Mouse (Mus musculus) MEL (cell line): ENCODE data around the gene Secisbp2l. TPM values are rescaled to one million over a fixed set of nuclear protein-coding genes. Genes with fewer than 3 reads are reported as not detected.

Source experiments
- DNase-seq: peaks from one replicate; pipeline ENCODE4 v3.0.0; 2011; ENCODE audit warnings: low read depth, low spot score
- H3K27ac ChIP-seq: 2 replicates; pipeline ENCODE4 v1.5.1; 2012; ENCODE audit warnings: low read depth, mild to moderate bottlenecking, control low read depth, low read length, moderate library complexity; ENCODE audit not compliant: control insufficient read depth
- H3K27me3 ChIP-seq, 2 experiments: fragments of 150-350 bp in 1 of 2; sonication (generic) in 1 of 2; 2 replicates each; pipeline ENCODE4 v1.6.1; 2012; ENCODE audit warnings: low read length in 2 of 2, mild to moderate bottlenecking in 2 of 2, improper control_type of control experiment in 1 of 2, moderate library complexity in 1 of 2; ENCODE audit not compliant: insufficient read depth in 2 of 2, control insufficient read depth in 1 of 2
- H3K36me3 ChIP-seq, 2 experiments: 2 replicates each; pipeline ENCODE4 v1.6.1; 2012 to 2014; ENCODE audit warnings: low read length in 2 of 2, improper control_type of control experiment in 1 of 2, inconsistent platforms in 1 of 2, mild to moderate bottlenecking in 1 of 2; ENCODE audit not compliant: insufficient read depth in 2 of 2, control insufficient read depth in 1 of 2
- H3K4me1 ChIP-seq, 2 experiments: fragments of 150-350 bp in 1 of 2; sonication (generic) in 1 of 2; 2 replicates each; pipeline ENCODE4 v1.6.1; 2012; ENCODE audit warnings: low read length in 2 of 2, improper control_type of control experiment in 1 of 2, mild to moderate bottlenecking in 1 of 2; ENCODE audit not compliant: insufficient read depth in 2 of 2, control insufficient read depth in 1 of 2
- H3K4me3 ChIP-seq, 2 experiments: fragments of 150-350 bp in 1 of 2; sonication (generic) in 1 of 2; 2 replicates each; pipeline ENCODE4 v1.5.1; 2012; ENCODE audit warnings: low read depth in 2 of 2, low read length in 2 of 2, mild to moderate bottlenecking in 2 of 2, moderate library complexity in 2 of 2, control low read depth in 1 of 2, improper control_type of control experiment in 1 of 2; ENCODE audit not compliant: control insufficient read depth in 1 of 2, insufficient read depth in 1 of 2
- H3K79me2 ChIP-seq: 2 replicates; pipeline ENCODE4 v1.6.1; 2012; ENCODE audit warnings: mild to moderate bottlenecking, low read length, moderate library complexity; ENCODE audit not compliant: control insufficient read depth, poor library complexity, insufficient read depth
- H3K9ac ChIP-seq: 2 replicates; pipeline ENCODE4 v1.6.1; 2012; ENCODE audit warnings: low read depth, mild to moderate bottlenecking, control low read depth, low read length, moderate library complexity; ENCODE audit not compliant: control insufficient read depth, poor library complexity, severe bottlenecking
- H3K9me3 ChIP-seq: fragments of 150-350 bp; sonication (generic); replicated peaks from 2 replicates; pipeline ENCODE4 v1.6.1; 2012; ENCODE audit warnings: mild to moderate bottlenecking, low read length, improper control_type of control experiment, moderate library complexity; ENCODE audit not compliant: insufficient read depth
- BHLHE40 ChIP-seq: IDR thresholded peaks from 2 replicates; pipeline ENCODE4 v1.6.1; 2012; ENCODE audit warnings: low read depth, mild to moderate bottlenecking, inconsistent platforms, low read length, improper control_type of control experiment, borderline replicate concordance
- CHD1 ChIP-seq: IDR thresholded peaks from 2 replicates; pipeline ENCODE4 v1.6.1; 2012; ENCODE audit warnings: low read depth, mild to moderate bottlenecking, inconsistent platforms, low read length, improper control_type of control experiment
- CHD2 ChIP-seq: IDR thresholded peaks from 2 replicates; pipeline ENCODE4 v1.6.1; 2011; ENCODE audit warnings: low read length, improper control_type of control experiment
- CTCF ChIP-seq, 3 experiments: IDR thresholded peaks in 2 of 3; conservative IDR thresholded peaks in 1 of 3; 2 replicates each; pipeline ENCODE4 v1.5.1; 2011 to 2012; ENCODE audit warnings: low read length in 3 of 3, low read depth in 2 of 3, mild to moderate bottlenecking in 2 of 3, improper control_type of control experiment in 1 of 3, inconsistent platforms in 1 of 3, mixed read lengths in 1 of 3, moderate library complexity in 1 of 3; ENCODE audit not compliant: control insufficient read depth in 1 of 3, insufficient read depth in 1 of 3, poor library complexity in 1 of 3, severe bottlenecking in 1 of 3
- E2F4 ChIP-seq: IDR thresholded peaks from 2 replicates; pipeline ENCODE4 v1.6.1; 2011; ENCODE audit warnings: low read depth, low read length, improper control_type of control experiment, borderline replicate concordance
- ELF1 ChIP-seq: IDR thresholded peaks from 2 replicates; pipeline ENCODE4 v1.6.1; 2014; ENCODE audit warnings: low read depth, mild to moderate bottlenecking, inconsistent platforms, low read length, improper control_type of control experiment, moderate library complexity
- ETS1 ChIP-seq: IDR thresholded peaks from 2 replicates; pipeline ENCODE4 v1.6.1; 2012; ENCODE audit warnings: low read depth, mild to moderate bottlenecking, inconsistent platforms, low read length, improper control_type of control experiment, moderate library complexity
- HCFC1 ChIP-seq: IDR thresholded peaks from 2 replicates; pipeline ENCODE4 v1.6.1; 2012; ENCODE audit warnings: low read depth, mild to moderate bottlenecking, inconsistent platforms, low read length, improper control_type of control experiment, moderate library complexity
- JUND ChIP-seq: IDR thresholded peaks from 2 replicates; pipeline ENCODE4 v1.6.1; 2011; ENCODE audit warnings: low read depth, mild to moderate bottlenecking, improper control_type of control experiment, low read length
- MAFK ChIP-seq: IDR thresholded peaks from 2 replicates; pipeline ENCODE4 v1.6.1; 2011; ENCODE audit warnings: low read depth, mild to moderate bottlenecking, low read length, improper control_type of control experiment, borderline replicate concordance
- MAX ChIP-seq: IDR thresholded peaks from 2 replicates; pipeline ENCODE4 v1.6.1; 2011; ENCODE audit warnings: low read length, improper control_type of control experiment
- MYC ChIP-seq: IDR thresholded peaks from 2 replicates; pipeline ENCODE4 v1.6.1; 2011; ENCODE audit warnings: low read depth, mild to moderate bottlenecking, low read length, improper control_type of control experiment, moderate library complexity
- NELFE ChIP-seq: IDR thresholded peaks from 2 replicates; pipeline ENCODE4 v1.6.1; 2011; ENCODE audit warnings: low read depth, low read length, improper control_type of control experiment
- NRF1 ChIP-seq: IDR thresholded peaks from 2 replicates; pipeline ENCODE4 v1.6.1; 2014; ENCODE audit warnings: low read depth, mild to moderate bottlenecking, inconsistent platforms, low read length, improper control_type of control experiment, moderate library complexity; ENCODE audit not compliant: poor library complexity, insufficient read depth, severe bottlenecking
- POLR2A ChIP-seq, 2 experiments: IDR thresholded peaks; 2 replicates each; pipeline ENCODE4 v1.6.1; 2011 to 2012; ENCODE audit warnings: low read length in 2 of 2, mild to moderate bottlenecking in 2 of 2, control low read depth in 1 of 2, improper control_type of control experiment in 1 of 2, low read depth in 1 of 2, moderate library complexity in 1 of 2; ENCODE audit not compliant: control insufficient read depth in 1 of 2, insufficient read depth in 1 of 2, poor library complexity in 1 of 2
- POLR2AphosphoS5 ChIP-seq: IDR thresholded peaks from 2 replicates; pipeline ENCODE4 v1.6.1; 2012; ENCODE audit warnings: low read depth, borderline replicate concordance, mild to moderate bottlenecking, inconsistent platforms, low read length, moderate library complexity, mixed read lengths
- RAD21 ChIP-seq: IDR thresholded peaks from 2 replicates; pipeline ENCODE4 v1.6.1; 2011; ENCODE audit warnings: mild to moderate bottlenecking, low read depth, low read length, improper control_type of control experiment
- SIN3A ChIP-seq: IDR thresholded peaks from 2 replicates; pipeline ENCODE4 v1.6.1; 2012; ENCODE audit warnings: low read length, improper control_type of control experiment, inconsistent platforms
- TCF12 ChIP-seq: IDR thresholded peaks from 2 replicates; pipeline ENCODE4 v1.6.1; 2014; ENCODE audit warnings: low read depth, mild to moderate bottlenecking, inconsistent platforms, low read length, improper control_type of control experiment, moderate library complexity
- UBTF ChIP-seq: IDR thresholded peaks from 2 replicates; pipeline ENCODE4 v1.6.1; 2012; ENCODE audit warnings: low read depth, mild to moderate bottlenecking, inconsistent platforms, low read length, improper control_type of control experiment, moderate library complexity, borderline replicate concordance; ENCODE audit not compliant: insufficient read depth
- USF1 ChIP-seq: IDR thresholded peaks from 2 replicates; pipeline ENCODE4 v1.6.1; 2014; ENCODE audit warnings: low read depth, mild to moderate bottlenecking, inconsistent platforms, low read length, improper control_type of control experiment, moderate library complexity
- USF2 ChIP-seq, 2 experiments: IDR thresholded peaks; 2 replicates each; pipeline ENCODE4 v1.6.1; 2011 to 2012; ENCODE audit warnings: improper control_type of control experiment in 2 of 2, low read length in 2 of 2, borderline replicate concordance in 1 of 2, inconsistent platforms in 1 of 2, low read depth in 1 of 2, mild to moderate bottlenecking in 1 of 2; ENCODE audit not compliant: insufficient read depth in 1 of 2
- ZKSCAN1 ChIP-seq: IDR thresholded peaks from 2 replicates; pipeline ENCODE4 v1.6.1; 2012; ENCODE audit warnings: low read depth, mild to moderate bottlenecking, inconsistent platforms, low read length, improper control_type of control experiment, moderate library complexity
- ZMIZ1 ChIP-seq: IDR thresholded peaks from 2 replicates; pipeline ENCODE4 v1.6.1; 2012; ENCODE audit warnings: low read depth, mild to moderate bottlenecking, inconsistent platforms, low read length, improper control_type of control experiment, moderate library complexity
- ZNF384 ChIP-seq: IDR thresholded peaks from 2 replicates; pipeline ENCODE4 v1.6.1; 2012; ENCODE audit warnings: low read depth, mild to moderate bottlenecking, inconsistent platforms, low read length, improper control_type of control experiment
- polyA plus RNA-seq, 2 experiments: library from polyadenylated mRNA; stranded (reverse) in 1 of 2; unstranded in 1 of 2; fragments of >175 nt in 1 of 2; fragments of >200 nt in 1 of 2; gene quantifications; 2 replicates each; pipeline versions ENCODE4 v1.2.1 to v1.2.4; 2012; ENCODE audit warnings: low replicate concordance in 2 of 2, low read depth in 1 of 2; ENCODE audit not compliant: insufficient read length in 2 of 2, insufficient read depth in 1 of 2, missing spikeins in 1 of 2
- total RNA-seq: library from RNA; depleted of rRNA; stranded (reverse); fragments of 300-350 nt; gene quantifications from 2 replicates; pipeline ENCODE4 v1.2.3, GENCODE M21; 2012

Gene Secisbp2l
- total and polyA plus RNA-seq, 3 experiments = 7.6 to 10.9 TPM; not detected in 1

DNA sequence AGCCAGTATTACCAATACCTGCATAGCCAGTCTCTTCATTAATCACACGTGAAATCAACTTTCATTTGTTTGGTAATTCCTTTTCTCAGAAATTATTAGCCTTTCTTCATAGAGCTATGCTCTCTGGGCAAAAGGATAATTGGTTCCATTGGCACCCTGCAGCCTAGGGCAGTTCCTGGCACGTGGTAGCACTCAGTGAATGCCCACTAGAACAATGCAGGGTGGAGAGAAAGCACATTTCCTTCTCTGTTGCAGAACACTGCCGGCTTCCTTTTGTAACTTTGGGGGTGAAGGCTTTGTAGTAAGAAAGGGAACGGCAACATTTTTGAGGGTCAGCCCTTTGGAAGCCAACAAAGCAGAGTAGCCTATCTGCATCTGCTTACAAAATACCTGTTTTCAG, 43.5 kb upstream of the Secisbp2l start:
- peaks cover 0 to 1% of the 10 kb centered on the region in 2 experiments; a peak in 1 of 4 replicates for H3K36me3 ChIP-seq
- no peak overlapping the region for H3K4me3 ChIP-seq
- no peaks in the 10 kb centered on the region for H3K79me2 ChIP-seq
- no peak overlapping the region for H3K9ac ChIP-seq
- no peaks in the 10 kb centered on the region for H3K9me3 ChIP-seq
- TF ChIP-seq UBTF (no peak), TCF12 (no peak), CHD2 (no peak), RAD21 (no peak), POLR2AphosphoS5 (no peak), ZKSCAN1 (no peak), MAX (no peak), MYC (no peak), MAFK (no peak), NRF1 (no peak), USF2 (IDR thresholded peaks at IDR 0.05; ENCODE audit: borderline replicate concordance in 1 of 2, insufficient read depth in 1 of 2, low read depth in 1 of 2, low read length in 2 of 2) (no peak), ZNF384 (no peak), SIN3A (no peak), ZMIZ1 (no peak), POLR2A (IDR thresholded peaks at IDR 0.05; ENCODE audit: control insufficient read depth in 1 of 2, insufficient read depth in 1 of 2, low read depth in 1 of 2, low read length in 2 of 2, poor library complexity in 1 of 2) (no peak), BHLHE40 (no peak), E2F4 (no peak), HCFC1 (no peak), ETS1 (no peak)
- no peak for DNase-seq
- no peaks in the 10 kb centered on the region for H3K4me1 ChIP-seq
- no peaks in the 10 kb centered on the region for H3K27me3 ChIP-seq
- no peak overlapping the region for H3K27ac ChIP-seq

DNA sequence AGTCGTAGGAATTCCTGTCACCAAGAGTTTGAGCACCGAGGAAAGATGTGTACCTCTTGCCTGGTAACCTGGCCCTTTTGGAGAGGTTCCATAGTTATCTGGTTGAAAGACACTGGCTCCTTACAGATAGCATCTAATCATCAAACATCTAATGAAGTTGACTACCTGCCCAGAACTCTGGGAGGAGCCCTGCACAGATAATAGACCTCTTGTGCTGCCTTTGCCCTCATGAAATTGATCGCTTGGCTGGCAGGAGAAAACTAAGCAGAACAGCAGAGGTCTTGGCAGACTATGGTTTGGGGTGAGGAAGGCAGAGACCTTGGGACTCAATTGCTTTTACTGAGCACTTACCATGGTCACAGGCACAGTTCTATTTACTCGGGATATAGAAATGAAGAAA, 37.7 kb upstream of the Secisbp2l start:
- Histone ChIP-seq H3K27ac (no peak overlapping the region), H3K9ac (no peak overlapping the region), H3K4me3 (no peak overlapping the region), H3K4me1 (no peaks in the 10 kb centered on the region), H3K9me3 (no peaks in the 10 kb centered on the region), H3K79me2 (no peaks in the 10 kb centered on the region), H3K36me3 (no peaks in the 10 kb centered on the region), H3K27me3 (no peaks in the 10 kb centered on the region; a peak in 1 of 4 replicates)
- TF ChIP-seq NELFE (no peak), MAX (no peak), POLR2AphosphoS5 (no peak), USF2 (IDR thresholded peaks at IDR 0.05; ENCODE audit: borderline replicate concordance in 1 of 2, insufficient read depth in 1 of 2, low read depth in 1 of 2, low read length in 2 of 2) (no peak), ZNF384 (no peak), CTCF (IDR thresholded peaks at IDR 0.05 in 2 of 3, conservative IDR thresholded peaks at IDR 0.05 in 1 of 3; ENCODE audit: control insufficient read depth in 1 of 3, insufficient read depth in 1 of 3, low read depth in 2 of 3, low read length in 3 of 3, poor library complexity in 1 of 3, severe bottlenecking in 1 of 3) (no peak), USF1 (no peak), CHD1 (no peak), TCF12 (no peak), ELF1 (no peak), ZKSCAN1 (no peak), BHLHE40 (no peak), ETS1 (no peak), MYC (no peak), SIN3A (no peak), JUND (no peak)
- DNase-seq = no peak
